Mouse (Mus musculus): ENCODE measurements at regions not wholly inside any gene's neighbourhood (a gene's known extent, or its start where the extent isn't known, plus 50 kb on each side); places are given as distances from the start of the nearest gene placed in this dataset.

- DNase-seq, result no peak
Observed at GRCm38 (mm10) chr15:50449604-50450003, 3435.1 kb upstream of the Gm7489 start.

- DNase-seq, result no peak
Observed at GRCm38 (mm10) chr15:50472626-50473025, 3412.1 kb upstream of the Gm7489 start.

- no peak for DNase-seq
Observed at GRCm38 (mm10) chr15:50498716-50499115, 3386.0 kb upstream of the Gm7489 start.

- DNase-seq, result no peak
Observed at GRCm38 (mm10) chr15:50507999-50508624, 3376.6 kb upstream of the Gm7489 start.

- no peak for DNase-seq
Observed at GRCm38 (mm10) chr15:50513036-50513435, 3371.7 kb upstream of the Gm7489 start.

- no peak for DNase-seq
Observed at GRCm38 (mm10) chr15:50524841-50525240, 3359.9 kb upstream of the Gm7489 start.

GRCm38 (mm10) chr15:50534490-50534889 lies 3350.2 kb upstream of the Gm7489 start:
- no peak for DNase-seq

- DNase-seq, result no peak
Observed at GRCm38 (mm10) chr15:50563611-50564010, 3321.1 kb upstream of the Gm7489 start.

- DNase-seq, result no peak
Observed at GRCm38 (mm10) chr15:50580811-50581210, 3303.9 kb upstream of the Gm7489 start.

- DNase-seq, result no peak
Observed at GRCm38 (mm10) chr15:50583951-50584350, 3300.8 kb upstream of the Gm7489 start.

GRCm38 (mm10) chr15:50585496-50585895 lies 3299.2 kb upstream of the Gm7489 start:
- no peak for DNase-seq
